ENCODE assay signal across 16 mouse cellular contexts in genomic region chr10:9992798-9993197, GRCm38 (mm10).
"Had no signal": no experiment of that assay in that cellular context is flagged by ENCODE, and none has a peak within 500 bp of the region (broad histone marks: within the 10 kb centered on the region; RNA-seq: fewer than 3 reads in every experiment).

No protein-coding gene starts in this region.

- H3K36me3 ChIP-seq: limb, embryonic 15.5 days; liver, embryonic 12.5 days; midbrain, embryonic 10.5 days had no signal

- H3K9ac ChIP-seq: limb, embryonic 15.5 days; liver, embryonic 12.5 days; lung, embryonic 14.5 days had no signal

- H3K4me2 ChIP-seq: limb, embryonic 15.5 days; liver, embryonic 12.5 days; lung, embryonic 14.5 days had no signal

- H3K9me3 ChIP-seq: limb, embryonic 15.5 days; liver, embryonic 12.5 days; midbrain, embryonic 10.5 days had no signal

- H3K4me1 ChIP-seq: limb, embryonic 15.5 days; liver, embryonic 12.5 days; midbrain, embryonic 10.5 days had no signal

- H3K27ac ChIP-seq: kidney, postnatal 0 days; limb, embryonic 15.5 days; liver, embryonic 12.5 days; midbrain, embryonic 10.5 days; stomach, postnatal 0 days had no signal

- ATAC-seq: liver, embryonic 12.5 days had no signal

- DNase-seq: kidney, adult 11 months; kidney, adult 9 months; kidney, postnatal 36 days; layer of hippocampus, adult 9-11 months; layer of hippocampus, postnatal 36 days; lung, embryonic 14.5 days; lung, postnatal 10 days; lung, postnatal 4 days; thymus, adult 18-20 months; thymus, postnatal 14 days had no signal

- H3K4me3 ChIP-seq: limb, embryonic 15.5 days; liver, embryonic 12.5 days; midbrain, embryonic 10.5 days; myocyte had no signal

- H3K27me3 ChIP-seq: limb, embryonic 15.5 days; liver, embryonic 12.5 days had no signal
